Mouse (Mus musculus) lung, postnatal 10 days (tissue): ENCODE results near the gene Krtap5-2.
"Not testable (repeated sequence)": the region's sequence is repeated elsewhere in the genome, so short reads cannot be mapped to it uniquely, and the experiment has no call there.

ENCODE experiments used
- DNase-seq: peaks from one replicate; pipeline ENCODE4 v3.0.0; 2021

Gene Krtap5-2

GRCm38 (mm10) chr7:142175905-142176304 lies at the start of gene Krtap5-2:
TSS of gene Krtap5-2 (minus strand) at chr7:142176005.
- not testable (repeated sequence) for DNase-seq

GRCm38 (mm10) chr7:142224518-142224917 lies 48.7 kb upstream of the Krtap5-2 start:
- peak; percentile 8 for DNase-seq

GRCm38 (mm10) chr7:142212136-142212535 lies 36.3 kb upstream of the Krtap5-2 start:
- DNase-seq, result not testable (repeated sequence)

- DNase-seq, result no peak
Measured at GRCm38 (mm10) chr7:142211559-142211958, 35.8 kb upstream of the Krtap5-2 start, which contains the start of gene Gm7579. TSS of gene Gm7579 (plus strand) at chr7:142211859.

GRCm38 (mm10) chr7:142206891-142207290 lies 31.1 kb upstream of the Krtap5-2 start:
- DNase-seq, result not testable (repeated sequence)

- DNase-seq, result no peak
Measured at GRCm38 (mm10) chr7:142205488-142205887, 29.7 kb upstream of the Krtap5-2 start.

- DNase-seq, result no peak
Measured at GRCm38 (mm10) chr7:142201064-142201463, 25.3 kb upstream of the Krtap5-2 start, which contains the start of gene Krtap5-3. TSS of gene Krtap5-3 (plus strand) at chr7:142201364.

GRCm38 (mm10) chr7:142198748-142199147 lies 22.9 kb upstream of the Krtap5-2 start:
- DNase-seq, result no peak

- no peak for DNase-seq
Measured at GRCm38 (mm10) chr7:142190289-142190688, 14.5 kb upstream of the Krtap5-2 start, which contains the start of gene Gm10153. TSS of gene Gm10153 (minus strand) at chr7:142190389.

GRCm38 (mm10) chr7:142188156-142188555 lies 12.4 kb upstream of the Krtap5-2 start:
- DNase-seq, result no peak

- no peak for DNase-seq
Measured at GRCm38 (mm10) chr7:142181021-142181420, 5.2 kb upstream of the Krtap5-2 start.

GRCm38 (mm10) chr7:142178685-142179084 lies 2.9 kb upstream of the Krtap5-2 start:
- no peak for DNase-seq

GRCm38 (mm10) chr7:142169836-142170235 lies 6.0 kb downstream of the Krtap5-2 start:
- DNase-seq, result peak; percentile 4

- DNase-seq, result not testable (repeated sequence)
Measured at GRCm38 (mm10) chr7:142165639-142166038, 10.2 kb downstream of the Krtap5-2 start, which contains the start of gene Gm4553. TSS of gene Gm4553 (minus strand) at chr7:142165739.

GRCm38 (mm10) chr7:142159366-142159765 lies 16.4 kb downstream of the Krtap5-2 start:
- DNase-seq, result no peak

GRCm38 (mm10) chr7:142157013-142157412 lies 18.8 kb downstream of the Krtap5-2 start, which contains the start of gene Gm29735:
TSS of gene Gm29735 (minus strand) at chr7:142157113.
- not testable (repeated sequence) for DNase-seq

- no peak for DNase-seq
Measured at GRCm38 (mm10) chr7:142155308-142155707, 20.5 kb downstream of the Krtap5-2 start.

GRCm38 (mm10) chr7:142152191-142152590 lies 23.6 kb downstream of the Krtap5-2 start:
- no peak for DNase-seq

- DNase-seq, result no peak
Measured at GRCm38 (mm10) chr7:142148633-142149032, 27.2 kb downstream of the Krtap5-2 start.

GRCm38 (mm10) chr7:142146033-142146432 lies 29.8 kb downstream of the Krtap5-2 start:
- peak; percentile 69 for DNase-seq

GRCm38 (mm10) chr7:142145413-142145940 lies 30.3 kb downstream of the Krtap5-2 start:
- no peak for DNase-seq

- DNase-seq, result no peak
Measured at GRCm38 (mm10) chr7:142144507-142144906, 31.3 kb downstream of the Krtap5-2 start, which contains the start of gene Gm45337. TSS of gene Gm45337 (minus strand) at chr7:142144607.

GRCm38 (mm10) chr7:142143506-142144010 lies 32.2 kb downstream of the Krtap5-2 start:
- not testable (repeated sequence) for DNase-seq

- DNase-seq, result no peak
Measured at GRCm38 (mm10) chr7:142140696-142141095, 35.1 kb downstream of the Krtap5-2 start.
